Mouse (Mus musculus) liver, embryonic 16.5 days (tissue): ENCODE measurements around the gene Mgat4a. TPM values are rescaled to one million over a fixed set of nuclear protein-coding genes. Genes with fewer than 3 reads are reported as not detected.

Experiments used
- ATAC-seq: fragments of 200-750 bp; cut with Nextera tagmentation; 2 replicates; pipeline ENCODE4 v1.8.0; 2017; ENCODE audit warnings: low read depth, mild to moderate bottlenecking, moderate number of reproducible peaks, moderate library complexity
- H3K27ac ChIP-seq: fragments of 300-500 bp; sonication (generic); 2 replicates; pipeline ENCODE4 v1.5.1; 2014; ENCODE audit warnings: mild to moderate bottlenecking, low read length
- H3K27me3 ChIP-seq: fragments of 300-500 bp; sonication (generic); 2 replicates; pipeline ENCODE4 v1.6.1; 2014; ENCODE audit warnings: low read depth, low read length, mixed read lengths; ENCODE audit not compliant: control insufficient read depth, insufficient read depth
- H3K36me3 ChIP-seq: fragments of 300-500 bp; sonication (generic); 2 replicates; pipeline ENCODE4 v1.6.1; 2014; ENCODE audit warnings: mild to moderate bottlenecking; ENCODE audit not compliant: control insufficient read depth, insufficient read depth
- H3K4me1 ChIP-seq: fragments of 300-500 bp; sonication (generic); 2 replicates; pipeline ENCODE4 v1.6.1; 2014; ENCODE audit warnings: low read depth, low read length, mixed read lengths; ENCODE audit not compliant: control insufficient read depth
- H3K4me2 ChIP-seq: fragments of 300-500 bp; sonication (generic); 2 replicates; pipeline ENCODE4 v1.6.1; 2014; ENCODE audit warnings: low read depth, low read length, mixed read lengths
- H3K4me3 ChIP-seq: fragments of 300-500 bp; sonication (generic); 2 replicates; pipeline ENCODE4 v1.5.1; 2014; ENCODE audit warnings: low read depth, mild to moderate bottlenecking, low read length
- H3K9ac ChIP-seq: fragments of 300-500 bp; sonication (generic); 2 replicates; pipeline ENCODE4 v1.6.1; 2014; ENCODE audit warnings: low read depth, low read length
- H3K9me3 ChIP-seq: fragments of 300-500 bp; sonication (generic); replicated peaks from 2 replicates; pipeline ENCODE4 v1.6.1; 2016; ENCODE audit warnings: low read length; ENCODE audit not compliant: control insufficient read depth
- WGBS: fragments of 180-500 bp; shearing (Covaris S2); extraction: QIAGEN DNeasy Blood & Tissue Kit; methylation state at CpG from one replicate; pipeline ENCODE4 v1.1.7; 2014; ENCODE audit not compliant: insufficient replicate concordance; 5-methylcytosine and 5-hydroxymethylcytosine counted together
- polyA plus RNA-seq: library from polyadenylated mRNA; unstranded; fragments of >200 nt; fragmentation: Nextera tagmentation; extraction: Ambion mirVana; gene quantifications from 2 replicates; pipeline ENCODE4 v1.2.1, GENCODE M21; 2015

Gene Mgat4a
- polyA plus RNA-seq, 1 experiment from 2014 or later: 0.86 TPM

DNA sequence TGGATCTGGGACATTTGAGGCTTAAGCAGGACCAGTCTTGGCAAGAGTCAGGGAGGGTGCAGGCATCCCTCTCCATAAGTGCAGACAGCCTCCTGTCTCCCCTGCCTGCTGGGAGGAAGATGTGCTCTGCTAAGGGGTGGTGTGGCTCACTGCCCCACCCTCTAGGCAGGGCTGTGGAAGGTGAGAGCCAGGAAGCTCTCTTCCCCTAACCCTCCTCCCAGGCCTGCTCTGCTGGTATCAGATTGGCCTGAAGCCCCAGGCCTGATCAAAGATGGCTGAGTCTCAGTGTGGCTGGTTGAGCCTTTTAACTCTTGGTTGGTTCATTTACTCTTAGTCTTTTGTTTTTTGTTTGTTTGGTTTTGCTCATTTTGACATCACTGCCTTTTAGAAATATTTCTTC is 131.2 kb downstream of the Mgat4a start:
- no peaks in the 10 kb centered on the region for H3K4me1 ChIP-seq
- no peak overlapping the region for H3K4me3 ChIP-seq
- no peaks in the 10 kb centered on the region for H3K27me3 ChIP-seq
- no peaks in the 10 kb centered on the region for H3K36me3 ChIP-seq
- no peak overlapping the region for H3K4me2 ChIP-seq
- H3K9me3 ChIP-seq: no peaks in the 10 kb centered on the region
- no peak for ATAC-seq
- no peak overlapping the region for H3K9ac ChIP-seq
- no peak overlapping the region for H3K27ac ChIP-seq

DNA sequence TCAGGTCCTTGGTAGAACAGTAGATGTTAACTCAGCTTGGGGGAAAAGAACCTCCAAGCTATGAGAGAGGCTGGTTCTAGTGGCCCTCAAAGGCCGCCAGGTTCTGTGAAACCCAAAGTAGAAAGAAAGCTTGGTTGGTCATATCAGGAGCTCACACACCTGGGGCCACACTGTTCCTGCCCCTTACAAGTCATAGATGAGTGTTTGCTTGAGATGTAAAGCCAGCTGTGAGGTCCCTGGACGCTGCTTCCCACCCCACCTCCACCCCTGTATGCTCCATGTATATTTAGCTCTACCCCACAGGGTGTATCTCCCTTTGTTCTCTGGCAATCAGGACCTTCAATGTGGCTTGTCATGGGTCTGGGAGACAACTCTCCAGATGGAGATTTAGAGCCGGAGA is 132.1 kb downstream of the Mgat4a start:
- Histone ChIP-seq H3K27ac (no peak overlapping the region), H3K36me3 (no peaks in the 10 kb centered on the region), H3K9ac (no peak overlapping the region), H3K4me1 (no peaks in the 10 kb centered on the region), H3K9me3 (no peaks in the 10 kb centered on the region), H3K4me2 (no peak overlapping the region), H3K4me3 (no peak overlapping the region), H3K27me3 (no peaks in the 10 kb centered on the region)
- ATAC-seq: no peak
- WGBS: 49% methylated on average over 3 of the region's 3 CpGs

DNA sequence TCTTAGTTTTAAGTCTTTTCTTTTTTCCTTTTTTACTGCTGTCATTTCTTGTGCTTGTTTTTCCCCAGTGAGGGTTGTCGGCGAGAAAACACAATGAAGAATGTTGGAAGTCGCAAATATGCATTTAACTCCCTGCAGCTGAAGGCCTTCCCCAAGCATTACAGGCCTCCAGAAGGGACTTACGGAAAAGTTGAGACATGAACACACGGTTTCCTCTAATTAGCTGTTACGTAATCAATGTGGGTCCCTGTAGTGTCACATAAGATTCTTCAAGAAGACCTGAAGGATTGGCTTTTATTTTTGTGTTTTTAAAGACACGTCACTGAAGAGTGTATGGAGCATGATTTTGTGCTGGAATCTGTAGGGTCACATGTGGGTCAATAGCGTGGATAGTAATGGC is 132.8 kb downstream of the Mgat4a start:
- no peaks in the 10 kb centered on the region; the same call in 1 of the 2 replicates for H3K36me3 ChIP-seq
- H3K4me3 ChIP-seq: no peak overlapping the region
- no peaks in the 10 kb centered on the region for H3K27me3 ChIP-seq
- 63% methylated on average over 8 of the region's 8 CpGs for WGBS
- H3K9ac ChIP-seq: no peak overlapping the region
- no peak for ATAC-seq
- no peak overlapping the region for H3K27ac ChIP-seq
- H3K9me3 ChIP-seq: no peaks in the 10 kb centered on the region
- no peaks in the 10 kb centered on the region for H3K4me1 ChIP-seq
- H3K4me2 ChIP-seq: no peak overlapping the region

DNA sequence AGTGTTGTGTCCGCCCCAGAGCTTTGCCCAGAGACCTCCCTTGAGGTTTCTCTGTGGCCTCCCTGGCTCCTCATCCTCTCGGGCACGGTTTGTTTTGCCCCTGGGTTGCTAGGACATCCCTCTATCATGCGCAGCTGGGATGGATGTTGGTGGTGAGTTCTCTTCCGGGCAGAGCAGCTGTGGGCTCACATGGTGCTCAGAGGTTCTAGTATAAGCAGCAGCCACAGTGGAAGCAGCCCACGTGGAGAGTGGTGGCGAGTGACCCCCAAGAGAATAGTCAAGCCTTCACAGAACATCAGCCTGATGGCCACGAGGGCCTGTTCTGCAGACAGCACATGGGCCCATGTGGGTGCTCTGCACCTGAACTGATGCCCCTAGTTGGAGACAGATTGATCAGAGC is 133.6 kb downstream of the Mgat4a start:
- no peaks in the 10 kb centered on the region for H3K4me1 ChIP-seq
- H3K36me3 ChIP-seq: no peaks in the 10 kb centered on the region; the same call in 1 of the 2 replicates
- H3K4me3 ChIP-seq: no peak overlapping the region
- no peaks in the 10 kb centered on the region for H3K9me3 ChIP-seq
- H3K27me3 ChIP-seq: no peaks in the 10 kb centered on the region
- no peak overlapping the region for H3K9ac ChIP-seq
- 67% methylated on average over 8 of the region's 8 CpGs for WGBS
- no peak overlapping the region for H3K4me2 ChIP-seq
- no peak for ATAC-seq
- no peak overlapping the region for H3K27ac ChIP-seq

DNA sequence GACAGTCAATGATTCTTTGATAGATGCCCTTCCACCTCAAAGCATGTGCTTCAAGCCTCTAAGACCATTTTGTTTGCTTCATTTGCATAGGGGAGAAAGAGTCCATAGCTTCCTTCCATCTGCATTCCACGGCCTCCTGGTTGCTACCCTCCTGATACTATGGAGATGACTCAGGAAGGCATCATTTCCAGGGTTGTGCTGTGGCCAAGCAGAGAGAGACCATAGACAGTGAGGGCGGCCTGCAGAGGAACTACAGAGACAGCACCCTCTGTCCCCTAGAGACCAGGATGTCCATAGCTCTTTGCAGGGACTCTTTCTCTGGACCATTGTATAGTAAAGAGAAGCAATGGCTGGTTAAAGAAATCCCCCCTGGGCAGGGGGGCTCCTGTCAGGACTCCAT is 135.7 kb downstream of the Mgat4a start:
- Histone ChIP-seq H3K27me3 (no peaks in the 10 kb centered on the region), H3K27ac (no peak overlapping the region), H3K9me3 (no peaks in the 10 kb centered on the region), H3K4me2 (no peak overlapping the region), H3K4me1 (no peaks in the 10 kb centered on the region), H3K36me3 (no peaks in the 10 kb centered on the region; the same call in 1 of the 2 replicates), H3K9ac (no peak overlapping the region), H3K4me3 (no peak overlapping the region)
- ATAC-seq: no peak
- 58% methylated on average over 2 of the region's 2 CpGs for WGBS

DNA sequence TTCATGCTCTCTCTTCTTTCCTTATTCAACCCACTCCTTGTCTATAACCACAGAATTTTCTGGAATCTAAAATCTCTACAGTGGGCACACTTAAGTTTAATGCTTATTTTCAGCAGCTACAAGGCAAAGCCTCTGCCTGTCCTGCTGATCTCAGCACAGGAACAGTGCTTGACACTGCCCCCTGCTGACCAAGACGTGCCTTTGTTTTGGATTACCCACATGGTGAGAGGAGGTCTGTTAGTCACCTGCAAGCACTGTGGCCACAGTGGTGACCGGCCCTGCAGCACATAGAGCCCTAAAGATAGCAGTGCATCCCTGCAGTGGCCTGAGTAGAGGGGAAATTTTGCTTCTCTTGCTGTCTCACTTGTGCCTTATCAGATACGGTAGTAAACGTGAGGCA is 139.1 kb downstream of the Mgat4a start:
- Histone ChIP-seq H3K9ac (no peak overlapping the region), H3K9me3 (no peaks in the 10 kb centered on the region), H3K27ac (no peak overlapping the region), H3K4me2 (no peak overlapping the region), H3K4me3 (no peak overlapping the region), H3K4me1 (no peaks in the 10 kb centered on the region), H3K36me3 (no peaks in the 10 kb centered on the region; the same call in 1 of the 2 replicates), H3K27me3 (no peaks in the 10 kb centered on the region)
- ATAC-seq: no peak
- 37% methylated on average over 4 of the region's 4 CpGs for WGBS

DNA sequence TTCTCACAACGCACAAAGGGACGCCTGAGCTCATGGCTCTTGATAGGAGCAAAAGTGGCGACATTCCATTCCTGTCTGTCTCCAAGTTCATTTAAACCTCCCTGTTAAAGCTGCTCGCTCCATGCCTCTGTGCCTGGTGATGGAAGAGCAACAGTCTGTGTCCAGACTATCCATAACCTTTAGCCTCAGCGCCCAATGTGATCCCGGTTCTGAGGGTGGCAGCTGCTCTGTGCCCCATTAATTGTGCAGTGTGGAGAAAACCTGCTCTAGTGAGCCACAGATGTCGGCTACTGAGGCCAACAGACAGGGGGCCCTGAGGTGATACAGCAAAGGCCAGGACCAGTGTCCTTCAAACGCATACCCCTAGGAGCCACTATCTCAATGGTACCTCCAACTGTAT is 141.1 kb downstream of the Mgat4a start:
- no peak overlapping the region for H3K9ac ChIP-seq
- no peak for ATAC-seq
- H3K9me3 ChIP-seq: no peaks in the 10 kb centered on the region
- H3K27me3 ChIP-seq: no peaks in the 10 kb centered on the region
- no peak overlapping the region for H3K27ac ChIP-seq
- no peak overlapping the region for H3K4me3 ChIP-seq
- no peak overlapping the region for H3K4me2 ChIP-seq
- 70% methylated on average over 8 of the region's 8 CpGs for WGBS
- H3K4me1 ChIP-seq: no peaks in the 10 kb centered on the region
- no peaks in the 10 kb centered on the region; the same call in 1 of the 2 replicates for H3K36me3 ChIP-seq

DNA sequence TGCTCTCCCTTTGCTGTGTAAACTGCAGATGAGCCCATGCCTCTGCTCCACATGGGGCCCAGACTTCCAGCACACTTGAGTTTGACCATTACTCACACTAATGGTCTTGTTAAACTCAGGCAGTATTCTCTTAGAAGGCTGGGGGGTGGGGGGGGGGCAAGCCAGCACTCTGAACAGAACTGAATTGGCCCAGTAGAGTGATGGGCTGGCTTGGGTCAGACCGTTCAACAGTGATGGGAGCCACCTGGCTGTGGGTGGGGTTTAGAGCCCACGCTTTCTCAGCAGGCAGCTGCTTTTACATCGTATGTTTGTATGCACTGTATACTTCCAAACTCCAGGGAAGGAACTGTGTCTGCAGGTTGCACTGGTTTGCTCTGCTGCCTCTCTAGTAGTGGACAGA is 141.9 kb downstream of the Mgat4a start:
- no peak overlapping the region for H3K4me3 ChIP-seq
- ATAC-seq: no peak
- no peaks in the 10 kb centered on the region for H3K9me3 ChIP-seq
- no peak overlapping the region for H3K9ac ChIP-seq
- no peaks in the 10 kb centered on the region for H3K4me1 ChIP-seq
- H3K4me2 ChIP-seq: no peak overlapping the region
- WGBS: 60% methylated on average over 3 of the region's 3 CpGs
- no peaks in the 10 kb centered on the region for H3K27me3 ChIP-seq
- H3K27ac ChIP-seq: no peak overlapping the region
- H3K36me3 ChIP-seq: no peaks in the 10 kb centered on the region; the same call in 1 of the 2 replicates

DNA sequence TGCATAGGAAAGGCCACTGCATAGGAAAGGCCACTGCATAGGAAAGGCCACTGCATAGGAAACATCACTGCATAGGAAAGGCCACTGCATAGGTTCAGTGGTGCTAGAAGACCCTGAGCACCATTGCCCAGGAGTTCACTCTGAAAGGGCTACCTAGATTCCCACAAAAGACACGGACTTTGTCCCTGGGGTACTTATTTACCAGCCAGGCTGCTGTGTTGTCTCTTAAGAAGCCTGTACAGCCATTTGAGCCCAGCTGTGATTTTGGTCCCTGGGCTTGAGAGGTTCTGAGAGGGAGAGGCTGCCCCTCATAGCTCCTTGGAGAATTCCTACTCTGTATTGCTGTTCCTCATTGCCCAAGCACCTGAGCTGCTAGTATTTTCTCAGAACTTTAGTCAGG is 144.3 kb downstream of the Mgat4a start:
- no peaks in the 10 kb centered on the region for H3K4me1 ChIP-seq
- WGBS: 63% methylated on average over 1 of the region's 1 CpGs
- no peak overlapping the region for H3K4me2 ChIP-seq
- H3K9me3 ChIP-seq: no peaks in the 10 kb centered on the region
- no peak overlapping the region for H3K9ac ChIP-seq
- H3K36me3 ChIP-seq: no peaks in the 10 kb centered on the region
- no peaks in the 10 kb centered on the region for H3K27me3 ChIP-seq
- no peak overlapping the region for H3K4me3 ChIP-seq
- no peak for ATAC-seq
- H3K27ac ChIP-seq: no peak overlapping the region

DNA sequence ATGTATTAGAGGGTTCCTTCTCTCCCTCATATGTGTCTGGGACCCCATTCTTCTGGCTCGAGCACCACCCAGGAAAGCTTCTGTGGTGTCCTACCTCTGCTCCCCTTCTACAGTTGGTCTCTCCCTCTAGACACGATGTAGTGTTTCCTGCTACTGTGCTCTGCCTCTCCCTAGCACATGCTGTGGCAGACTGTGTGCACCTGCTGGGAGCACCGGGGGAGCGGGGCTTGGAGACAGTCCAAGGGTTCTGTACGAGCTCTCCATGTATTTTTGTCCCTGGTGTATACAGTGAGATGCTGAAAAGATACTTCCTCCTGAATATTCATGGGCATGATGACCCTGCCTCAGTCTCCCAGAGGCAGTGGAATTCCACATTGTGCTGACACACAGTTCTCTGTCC is 147.6 kb downstream of the Mgat4a start:
- Histone ChIP-seq H3K4me2 (no peak overlapping the region), H3K4me1 (no peaks in the 10 kb centered on the region), H3K27me3 (no peaks in the 10 kb centered on the region), H3K36me3 (no peaks in the 10 kb centered on the region; the same call in 1 of the 2 replicates), H3K27ac (no peak overlapping the region), H3K4me3 (no peak overlapping the region), H3K9ac (no peak overlapping the region), H3K9me3 (no peaks in the 10 kb centered on the region)
- no peak for ATAC-seq
- WGBS: 59% methylated on average over 5 of the region's 5 CpGs
